Mouse (Mus musculus): ENCODE data around the gene Ambra1. TPM values are rescaled to one million over a fixed set of nuclear protein-coding genes. Genes with fewer than 3 reads are reported as not detected.

The Ambra1 gene
- total RNA-seq, 1 experiment: 27.0 TPM

DNA sequence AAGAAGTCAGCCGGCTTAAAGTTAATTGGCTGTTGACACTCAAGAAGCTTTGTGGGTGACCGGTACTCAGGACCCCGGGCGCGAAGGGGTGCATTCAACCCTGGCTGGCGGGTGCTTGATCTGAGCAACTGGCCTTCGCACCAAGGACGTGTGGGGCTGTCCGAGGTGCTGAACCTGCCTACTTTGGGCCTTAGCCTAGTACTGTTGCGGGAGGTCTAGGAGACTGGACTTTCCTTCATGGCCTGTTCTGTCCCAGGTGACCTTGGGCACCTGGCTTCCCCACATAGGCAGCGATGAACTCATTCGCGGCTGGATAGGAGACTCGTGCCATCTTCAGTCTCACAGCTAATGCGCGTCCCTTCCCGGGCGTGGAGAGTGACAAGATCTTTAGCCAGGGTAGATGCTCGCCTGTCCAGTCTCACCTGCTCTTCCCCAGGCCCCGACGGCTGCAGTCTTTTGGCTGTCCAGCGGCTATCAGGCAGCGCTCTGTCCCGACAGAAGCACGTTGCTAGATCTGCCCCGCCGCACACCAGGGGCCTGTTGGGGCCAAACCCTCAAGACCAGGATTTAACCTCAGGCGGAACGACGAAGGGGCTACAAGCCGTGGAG lies 191.4 kb downstream of the Ambra1 start:
- H3K9me3 ChIP-seq (ENCODE audit: control insufficient read depth, insufficient read depth, low read depth, low read length): no peaks in the 10 kb centered on the region
- in situ Hi-C loops (cut with MboI; ENCODE audit: low sequenced_read_pairs in 2 of 2, unreplicated experiment in 2 of 2): no loop called here
- peak overlapping the region; percentile 69 to 70; a peak in 3 of 4 replicates for H3K4me3 ChIP-seq (ENCODE audit: insufficient read depth in 1 of 2, low read depth in 1 of 2, low read length in 2 of 2, poor library complexity in 1 of 2, severe bottlenecking in 1 of 2)
- H3K4me1 ChIP-seq (ENCODE audit: control insufficient read depth in 2 of 2, insufficient read depth in 2 of 2, low read length in 2 of 2, poor library complexity in 1 of 2): peaks cover 0 to 20% of the 10 kb centered on the region in 2 experiments; a peak in 2 of 4 replicates
- H3K36me3 ChIP-seq (ENCODE audit: control insufficient read depth, insufficient read depth, low read length, poor library complexity, severe bottlenecking): peaks cover 16% of the 10 kb centered on the region
- no peak overlapping the region for H3K9ac ChIP-seq (ENCODE audit: insufficient read depth, low read depth, low read length, poor library complexity, severe bottlenecking)
- H3K27ac ChIP-seq (ENCODE audit: insufficient read depth, low read depth, low read length, poor library complexity, severe bottlenecking): no peak overlapping the region
- no peak for TF ChIP-seq ZC3H11A (IDR thresholded peaks at IDR 0.05; ENCODE audit: borderline replicate concordance, low read depth, low read length)
- TF ChIP-seq MAFK (IDR thresholded peaks at IDR 0.05; ENCODE audit: insufficient read depth, low read depth, low read length): no peak
- TF ChIP-seq CHD2 (IDR thresholded peaks at IDR 0.05; ENCODE audit: low read depth, low read length): no peak
- TF ChIP-seq HCFC1 (IDR thresholded peaks at IDR 0.05; ENCODE audit: borderline replicate concordance, insufficient read depth, low read length): no peak
- no peak for TF ChIP-seq ZNF384 (IDR thresholded peaks at IDR 0.05; ENCODE audit: low read depth, low read length)
- DNase-seq (ENCODE audit: low read depth, low spot score): no peak

DNA sequence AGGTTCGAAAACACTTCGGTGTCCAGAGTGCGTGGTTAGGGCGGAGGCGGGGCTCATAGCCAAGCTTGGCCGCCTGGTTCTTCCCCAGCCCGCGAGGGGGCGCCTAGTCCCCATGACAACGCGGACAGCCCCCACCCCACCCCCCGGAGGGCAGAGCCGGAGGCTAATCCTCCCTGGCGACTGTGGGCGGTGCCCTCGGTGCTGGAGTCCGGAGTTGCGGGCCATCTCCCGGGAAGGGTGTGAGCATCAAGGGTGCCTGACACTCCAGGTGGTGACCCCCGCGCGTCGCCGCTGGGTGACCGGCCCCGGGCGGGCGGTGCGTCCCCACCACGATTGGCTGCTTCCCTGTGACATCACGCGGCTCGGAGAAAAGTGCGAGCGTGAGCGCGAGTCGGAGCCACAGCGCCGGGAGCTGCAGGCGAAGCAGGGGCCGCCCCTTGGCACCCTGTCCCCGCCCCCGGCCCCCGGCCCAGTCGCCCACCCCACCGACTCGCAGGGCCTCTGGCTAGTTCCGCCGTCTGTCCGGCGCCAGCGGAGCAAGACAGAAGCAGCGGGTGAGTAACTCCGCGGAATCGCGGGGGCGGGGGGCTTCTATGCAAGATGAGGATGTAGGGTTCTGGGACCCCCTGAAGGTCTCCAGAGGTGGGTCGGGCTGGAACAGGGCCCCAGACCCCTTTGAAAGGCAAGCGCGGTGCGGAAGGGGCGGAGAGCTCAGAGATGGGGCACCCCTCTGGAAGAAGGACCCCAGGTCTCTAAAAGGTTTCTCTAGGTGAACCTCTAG lies 192.0 kb downstream of the Ambra1 start:
- Histone ChIP-seq H3K36me3 (ENCODE audit: control insufficient read depth, insufficient read depth, low read length, poor library complexity, severe bottlenecking) (peaks cover 14% of the 10 kb centered on the region), H3K9ac (ENCODE audit: insufficient read depth, low read depth, low read length, poor library complexity, severe bottlenecking) (peak overlapping the region; percentile 29; the same call in 1 of the 2 replicates), H3K4me1 (ENCODE audit: control insufficient read depth in 2 of 2, insufficient read depth in 2 of 2, low read length in 2 of 2, poor library complexity in 1 of 2) (peaks cover 0 to 20% of the 10 kb centered on the region in 2 experiments; a peak in 3 of 4 replicates), H3K27ac (ENCODE audit: insufficient read depth, low read depth, low read length, poor library complexity, severe bottlenecking) (no peak overlapping the region), H3K4me3 (ENCODE audit: insufficient read depth in 1 of 2, low read depth in 1 of 2, low read length in 2 of 2, poor library complexity in 1 of 2, severe bottlenecking in 1 of 2) (peak overlapping the region; percentile 69 to 70), H3K9me3 (ENCODE audit: control insufficient read depth, insufficient read depth, low read depth, low read length) (no peaks in the 10 kb centered on the region)
- DNase-seq (ENCODE audit: low read depth, low spot score): peak; percentile 72
- TF ChIP-seq CHD2 (IDR thresholded peaks at IDR 0.05; ENCODE audit: low read depth, low read length) (no peak), ZNF384 (IDR thresholded peaks at IDR 0.05; ENCODE audit: low read depth, low read length) (no peak), MAFK (IDR thresholded peaks at IDR 0.05; ENCODE audit: insufficient read depth, low read depth, low read length) (no peak), HCFC1 (IDR thresholded peaks at IDR 0.05; ENCODE audit: borderline replicate concordance, insufficient read depth, low read length) (no peak), ZC3H11A (IDR thresholded peaks at IDR 0.05; ENCODE audit: borderline replicate concordance, low read depth, low read length) (no peak)
- in situ Hi-C loops (cut with MboI; ENCODE audit: low sequenced_read_pairs in 2 of 2, unreplicated experiment in 2 of 2): no loop called here

DNA sequence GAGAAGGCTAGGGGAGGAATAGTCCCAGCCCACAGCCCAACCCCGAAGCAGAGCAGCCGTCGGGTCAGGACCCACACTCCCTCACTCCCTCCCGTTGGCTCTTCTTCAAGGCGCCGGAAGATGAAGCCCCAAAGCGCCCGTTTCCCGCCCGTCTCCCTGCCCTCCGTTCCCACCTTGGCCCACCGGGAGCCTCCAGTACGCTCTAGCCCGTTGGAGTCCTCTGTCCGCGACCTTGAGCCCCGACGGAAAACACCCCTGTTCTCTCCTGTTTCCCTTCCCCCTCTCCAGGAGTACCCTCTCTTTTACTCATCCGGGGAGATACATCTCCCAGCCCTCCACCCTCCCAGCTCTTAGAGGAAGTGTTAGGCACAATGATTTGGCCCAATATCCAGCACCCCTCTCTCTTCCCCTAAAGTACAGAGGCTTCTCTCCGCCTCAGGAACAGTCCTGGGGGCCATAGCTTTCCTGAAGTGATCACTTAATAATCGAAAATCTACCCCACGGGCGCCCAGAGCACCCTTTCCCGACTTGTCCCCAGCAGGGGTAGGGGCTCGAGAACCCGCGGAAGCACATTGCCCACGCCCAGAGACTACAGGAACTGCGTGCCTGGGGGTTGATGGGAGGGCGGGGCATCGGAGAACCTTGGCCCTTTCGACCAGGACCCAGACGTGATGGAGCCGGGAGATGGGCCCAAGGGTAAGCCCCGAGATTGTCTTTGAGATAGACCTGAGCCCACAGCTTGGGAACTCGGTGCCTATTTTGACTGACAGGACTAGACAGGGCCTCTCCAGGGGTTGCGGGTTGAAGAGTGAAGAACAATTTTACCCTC lies 192.9 kb downstream of the Ambra1 start:
- Histone ChIP-seq H3K4me1 (ENCODE audit: control insufficient read depth in 2 of 2, insufficient read depth in 2 of 2, low read length in 2 of 2, poor library complexity in 1 of 2) (peaks cover 0 to 26% of the 10 kb centered on the region in 2 experiments; a peak in 3 of 4 replicates), H3K36me3 (ENCODE audit: control insufficient read depth, insufficient read depth, low read length, poor library complexity, severe bottlenecking) (peaks cover 6% of the 10 kb centered on the region), H3K27ac (ENCODE audit: insufficient read depth, low read depth, low read length, poor library complexity, severe bottlenecking) (no peak overlapping the region), H3K9ac (ENCODE audit: insufficient read depth, low read depth, low read length, poor library complexity, severe bottlenecking) (peak overlapping the region; percentile 35; the same call in 1 of the 2 replicates), H3K4me3 (ENCODE audit: insufficient read depth in 1 of 2, low read depth in 1 of 2, low read length in 2 of 2, poor library complexity in 1 of 2, severe bottlenecking in 1 of 2) (peak overlapping the region; percentile 69 to 70), H3K9me3 (ENCODE audit: control insufficient read depth, insufficient read depth, low read depth, low read length) (no peaks in the 10 kb centered on the region)
- in situ Hi-C loops (cut with MboI; ENCODE audit: low sequenced_read_pairs in 2 of 2, unreplicated experiment in 2 of 2): no loop called here
- no peak for DNase-seq (ENCODE audit: low read depth, low spot score)
- TF ChIP-seq ZC3H11A (IDR thresholded peaks at IDR 0.05; ENCODE audit: borderline replicate concordance, low read depth, low read length) (no peak), CHD2 (IDR thresholded peaks at IDR 0.05; ENCODE audit: low read depth, low read length) (no peak), ZNF384 (IDR thresholded peaks at IDR 0.05; ENCODE audit: low read depth, low read length) (no peak), MAFK (IDR thresholded peaks at IDR 0.05; ENCODE audit: insufficient read depth, low read depth, low read length) (no peak), HCFC1 (IDR thresholded peaks at IDR 0.05; ENCODE audit: borderline replicate concordance, insufficient read depth, low read length) (no peak)

Data from ES-E14 (cell line).